Mouse (Mus musculus): ENCODE measurements around the gene Eomes. TPM values are rescaled to one million over a fixed set of nuclear protein-coding genes. Genes with fewer than 3 reads are reported as not detected.

The Eomes gene
- polyA plus RNA-seq, 1 experiment = 6.0 TPM

- H3K4me1 ChIP-seq (ENCODE audit: control insufficient read depth, insufficient read depth, insufficient read length) = no peaks in the 10 kb centered on the region
- 96% methylated on average over 11 of the region's 11 CpGs for whole genome bisulfite sequencing
- no peaks in the 10 kb centered on the region for H3K27me3 ChIP-seq (ENCODE audit: control insufficient read depth, insufficient read depth, low read length)
- TF ChIP-seq POLR2A (IDR thresholded peaks at IDR 0.05; ENCODE audit: low read depth, low read length) = no peak
- TF ChIP-seq CTCF (IDR thresholded peaks at IDR 0.05; ENCODE audit: extremely low read depth, insufficient read depth, insufficient read length, insufficient replicate concordance) = no peak
- no peak overlapping the region for H3K27ac ChIP-seq (ENCODE audit: insufficient read depth, low read length)
- H3K36me3 ChIP-seq (ENCODE audit: control insufficient read depth, insufficient read depth, low read length) = peaks cover 19% of the 10 kb centered on the region
- no peak for DNase-seq (ENCODE audit: low read depth in 1 of 2, low spot score in 2 of 2)
- H3K4me3 ChIP-seq (ENCODE audit: extremely low read depth, insufficient read depth, insufficient read length) = no peak overlapping the region
These were observed 45.7 kb downstream of the Eomes start for GRCm38 (mm10) chr9:118523738-118524137.

- H3K4me3 ChIP-seq (ENCODE audit: extremely low read depth, insufficient read depth, insufficient read length) = no peak overlapping the region
- H3K27me3 ChIP-seq (ENCODE audit: control insufficient read depth, insufficient read depth, low read length) = no peaks in the 10 kb centered on the region
- no peak for DNase-seq (ENCODE audit: low read depth in 1 of 2, low spot score in 2 of 2)
- 96% methylated on average over 18 of the region's 18 CpGs for WGBS
- H3K27ac ChIP-seq (ENCODE audit: insufficient read depth, low read length) = no peak overlapping the region
- no peaks in the 10 kb centered on the region for H3K4me1 ChIP-seq (ENCODE audit: control insufficient read depth, insufficient read depth, insufficient read length)
- peaks cover 31% of the 10 kb centered on the region for H3K36me3 ChIP-seq (ENCODE audit: control insufficient read depth, insufficient read depth, low read length)
- no peak for TF ChIP-seq POLR2A (IDR thresholded peaks at IDR 0.05; ENCODE audit: low read depth, low read length)
- TF ChIP-seq CTCF (IDR thresholded peaks at IDR 0.05; ENCODE audit: extremely low read depth, insufficient read depth, insufficient read length, insufficient replicate concordance) = no peak
These were observed 49.0 kb downstream of the Eomes start for GRCm38 (mm10) chr9:118527056-118527455.

- no peak for DNase-seq (ENCODE audit: low read depth in 1 of 2, low spot score in 2 of 2)
- Histone ChIP-seq H3K4me1 (ENCODE audit: control insufficient read depth, insufficient read depth, insufficient read length) (no peaks in the 10 kb centered on the region), H3K4me3 (ENCODE audit: extremely low read depth, insufficient read depth, insufficient read length) (no peak overlapping the region), H3K36me3 (ENCODE audit: control insufficient read depth, insufficient read depth, low read length) (peaks cover 29% of the 10 kb centered on the region), H3K27me3 (ENCODE audit: control insufficient read depth, insufficient read depth, low read length) (no peaks in the 10 kb centered on the region), H3K27ac (ENCODE audit: insufficient read depth, low read length) (no peak overlapping the region)
- TF ChIP-seq CTCF (IDR thresholded peaks at IDR 0.05; ENCODE audit: extremely low read depth, insufficient read depth, insufficient read length, insufficient replicate concordance) = no peak
- TF ChIP-seq POLR2A (IDR thresholded peaks at IDR 0.05; ENCODE audit: low read depth, low read length) = no peak
- WGBS = 95% methylated on average over 3 of the region's 3 CpGs
These were observed 51.8 kb downstream of the Eomes start for GRCm38 (mm10) chr9:118529783-118530182.

GRCm38 (mm10) chr9:118530679-118531078, 52.7 kb downstream of the Eomes start:
- no peaks in the 10 kb centered on the region for H3K27me3 ChIP-seq (ENCODE audit: control insufficient read depth, insufficient read depth, low read length)
- H3K4me3 ChIP-seq (ENCODE audit: extremely low read depth, insufficient read depth, insufficient read length) = no peak overlapping the region
- DNase-seq (ENCODE audit: low read depth in 1 of 2, low spot score in 2 of 2) = no peak
- 85% methylated on average over 6 of the region's 6 CpGs for WGBS
- no peak overlapping the region for H3K27ac ChIP-seq (ENCODE audit: insufficient read depth, low read length)
- H3K4me1 ChIP-seq (ENCODE audit: control insufficient read depth, insufficient read depth, insufficient read length) = no peaks in the 10 kb centered on the region
- peaks cover 32% of the 10 kb centered on the region for H3K36me3 ChIP-seq (ENCODE audit: control insufficient read depth, insufficient read depth, low read length)
- no peak for TF ChIP-seq CTCF (IDR thresholded peaks at IDR 0.05; ENCODE audit: extremely low read depth, insufficient read depth, insufficient read length, insufficient replicate concordance)
- TF ChIP-seq POLR2A (IDR thresholded peaks at IDR 0.05; ENCODE audit: low read depth, low read length) = no peak

GRCm38 (mm10) chr9:118532516-118533205, 54.6 kb downstream of the Eomes start:
- 92% methylated on average over 7 of the region's 7 CpGs for WGBS
- peaks cover 38% of the 10 kb centered on the region for H3K36me3 ChIP-seq (ENCODE audit: control insufficient read depth, insufficient read depth, low read length)

More at GRCm38 (mm10) chr9:118532516-118533205, 54.6 kb downstream of the Eomes start:
- H3K4me1 ChIP-seq (ENCODE audit: control insufficient read depth, insufficient read depth, insufficient read length) = no peaks in the 10 kb centered on the region
- TF ChIP-seq CTCF (IDR thresholded peaks at IDR 0.05; ENCODE audit: extremely low read depth, insufficient read depth, insufficient read length, insufficient replicate concordance) (no peak), POLR2A (IDR thresholded peaks at IDR 0.05; ENCODE audit: low read depth, low read length) (no peak)
- H3K27me3 ChIP-seq (ENCODE audit: control insufficient read depth, insufficient read depth, low read length) = no peaks in the 10 kb centered on the region
- no peak overlapping the region for H3K4me3 ChIP-seq (ENCODE audit: extremely low read depth, insufficient read depth, insufficient read length)
- no peak for DNase-seq (ENCODE audit: low read depth in 1 of 2, low spot score in 2 of 2)
- no peak overlapping the region for H3K27ac ChIP-seq (ENCODE audit: insufficient read depth, low read length)

Other genes starting within 250 kb of the Eomes start
- 5.1 and 7.2 TPM in 2 replicates for gene Golga4, start 28.1 kb downstream of the Eomes start, polyA plus RNA-seq (2012; rRNA removed)
- gene Itga9, start 128.5 kb downstream of the Eomes start, polyA plus RNA-seq (2012; rRNA removed) = 11.8 and 18.1 TPM in 2 replicates

All from spleen, adult 2 months (tissue).